Mouse (Mus musculus): ENCODE results near the gene Abhd10.

Gene Abhd10

DNA sequence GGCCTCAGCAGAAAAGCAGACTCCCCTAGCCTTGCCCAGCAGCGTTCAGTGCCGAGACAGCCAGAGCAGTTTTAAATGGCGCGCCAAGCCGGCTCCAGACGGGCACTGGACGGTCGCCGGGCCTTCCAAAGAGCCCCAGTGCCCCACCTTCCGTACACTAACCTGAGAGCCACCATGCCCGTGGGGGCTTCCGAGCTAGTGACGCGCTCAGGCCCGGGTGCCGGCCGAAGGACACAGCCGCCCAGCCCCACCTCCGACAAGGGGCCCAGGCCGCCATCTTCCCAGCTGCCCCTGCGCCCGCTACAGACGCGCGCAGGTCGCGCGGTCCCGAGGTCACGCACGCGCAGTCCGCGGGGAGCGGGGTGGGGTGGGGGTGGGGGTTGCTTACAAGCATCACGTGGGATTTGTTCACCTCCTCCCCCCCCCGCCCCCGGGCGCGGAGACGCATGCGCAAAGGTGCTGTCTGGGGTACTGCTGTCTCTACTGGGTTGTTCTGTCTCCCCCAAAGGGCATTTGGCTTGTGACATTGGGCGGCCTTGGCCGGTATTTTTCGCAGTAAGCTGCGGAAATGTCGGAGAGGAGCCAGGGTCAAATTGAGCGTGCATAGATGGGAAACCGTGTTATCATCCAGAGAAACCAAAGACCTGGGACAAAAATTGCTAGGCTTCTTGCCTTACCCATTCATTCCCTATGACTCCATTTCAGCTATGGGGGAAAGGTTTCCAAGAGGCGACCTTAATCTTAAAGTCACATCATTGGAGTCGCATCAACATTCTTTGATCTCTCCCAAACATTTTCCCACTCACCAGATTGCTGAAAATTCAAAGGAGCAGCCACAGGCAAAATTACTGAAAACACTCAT is at the start of gene Abhd10:
Gene Abhd10, minus strand, starts transcription at position 341 of the 862 bp plus-strand sequence.
- peak; percentile 93 for DNase-seq (ENCODE audit: extremely low read depth, insufficient read length, low spot score)

DNA sequence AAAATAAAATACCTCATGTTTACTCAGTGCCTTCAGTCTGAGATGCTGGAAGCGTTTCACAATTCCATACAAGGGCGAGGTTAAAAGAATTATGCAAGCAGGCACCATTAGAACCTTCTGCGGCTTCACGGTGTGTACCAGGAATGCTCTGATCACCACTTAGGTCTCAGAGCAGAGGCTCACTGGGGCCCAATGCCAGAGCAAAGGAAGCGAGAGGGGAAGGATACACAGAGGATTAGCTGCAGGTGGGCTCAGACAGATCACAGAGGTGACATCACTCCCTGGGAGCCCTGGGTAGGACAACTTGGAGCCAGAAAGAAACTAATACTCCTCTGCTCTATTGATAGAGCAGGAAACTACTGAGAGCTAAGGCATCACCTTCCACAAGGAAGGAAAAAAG is 48.5 kb upstream of the Abhd10 start:
- DNase-seq (ENCODE audit: extremely low read depth, insufficient read length, low spot score), result no peak

DNA sequence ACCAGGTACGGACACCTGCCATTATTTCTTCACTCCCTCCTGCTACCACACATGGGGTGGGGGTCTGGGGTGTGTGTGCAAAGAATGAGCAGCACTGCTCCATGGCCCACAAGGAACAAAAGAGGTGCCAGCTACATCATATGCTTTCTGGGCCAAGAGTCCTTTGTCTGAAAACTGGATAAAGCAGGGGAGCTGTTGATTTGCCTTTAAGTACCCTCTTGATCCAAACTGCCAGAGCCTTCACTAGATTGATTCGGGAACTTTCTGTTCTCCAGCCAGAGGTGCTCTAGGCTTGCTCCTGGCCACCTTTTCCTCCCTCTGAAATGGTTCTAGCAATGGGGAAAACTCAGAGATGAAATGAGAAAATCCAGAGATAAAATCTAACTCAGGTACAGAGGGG is 46.6 kb upstream of the Abhd10 start:
- no peak for DNase-seq (ENCODE audit: extremely low read depth, insufficient read length, low spot score)

DNA sequence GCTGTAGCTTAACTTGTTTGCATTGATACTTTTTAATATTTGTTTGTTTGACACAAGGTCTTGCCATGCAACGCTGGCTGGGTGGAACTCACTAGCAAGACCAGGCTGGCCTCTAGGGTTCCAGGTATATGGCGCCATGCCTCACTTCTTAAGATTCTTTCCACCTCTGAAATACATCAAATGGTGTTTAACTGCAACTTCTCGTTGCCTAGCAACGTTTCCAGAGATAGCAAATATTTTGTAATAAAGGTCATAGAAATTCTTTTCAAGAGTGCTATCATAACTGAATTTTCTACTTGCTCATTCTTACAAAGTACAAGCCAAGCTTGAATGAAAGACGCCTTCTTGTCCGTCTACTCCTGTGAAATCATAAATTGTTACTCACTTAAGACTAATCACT is 44.9 kb upstream of the Abhd10 start:
- no peak for DNase-seq (ENCODE audit: extremely low read depth, insufficient read length, low spot score)

DNA sequence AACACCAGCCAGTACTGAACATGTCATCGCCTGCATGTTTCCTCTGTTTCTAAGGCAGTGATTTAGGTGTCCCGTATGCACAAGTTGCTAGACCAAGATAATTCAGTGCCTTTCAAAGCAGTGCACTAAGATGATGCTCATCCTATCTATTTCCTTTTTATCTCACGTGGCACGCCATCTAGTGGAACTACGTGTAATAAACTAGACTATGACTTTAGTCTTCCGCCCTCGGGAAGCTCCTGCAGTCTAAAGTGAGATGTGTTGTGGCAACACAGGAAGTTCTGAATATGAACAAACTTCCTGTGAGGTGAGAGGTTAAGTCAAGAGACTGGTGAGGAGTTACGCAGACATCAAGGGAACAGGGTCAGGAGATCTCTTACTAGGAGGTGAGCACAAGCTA is 43.9 kb upstream of the Abhd10 start:
- DNase-seq (ENCODE audit: extremely low read depth, insufficient read length, low spot score), result no peak

DNA sequence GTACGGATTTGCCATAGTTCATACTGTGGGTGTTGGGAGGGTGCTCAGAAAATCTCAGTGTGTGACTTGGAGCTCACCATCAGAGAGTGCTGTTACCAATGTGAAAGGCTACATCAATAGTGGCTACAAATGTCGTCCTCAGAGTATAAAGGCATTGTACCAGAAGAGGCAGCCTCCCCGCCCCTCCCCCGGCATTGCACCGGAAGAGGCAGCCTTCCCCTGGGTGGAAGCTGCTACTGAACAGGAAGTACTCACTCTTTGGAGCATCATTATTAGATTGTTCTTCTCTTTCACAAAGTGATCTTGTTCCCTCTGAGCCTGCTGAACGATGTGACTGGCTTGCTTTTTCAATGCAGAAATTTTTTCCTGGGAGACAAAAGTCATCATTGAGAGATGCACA is 37.2 kb upstream of the Abhd10 start:
- DNase-seq (ENCODE audit: extremely low read depth, insufficient read length, low spot score), result no peak

DNA sequence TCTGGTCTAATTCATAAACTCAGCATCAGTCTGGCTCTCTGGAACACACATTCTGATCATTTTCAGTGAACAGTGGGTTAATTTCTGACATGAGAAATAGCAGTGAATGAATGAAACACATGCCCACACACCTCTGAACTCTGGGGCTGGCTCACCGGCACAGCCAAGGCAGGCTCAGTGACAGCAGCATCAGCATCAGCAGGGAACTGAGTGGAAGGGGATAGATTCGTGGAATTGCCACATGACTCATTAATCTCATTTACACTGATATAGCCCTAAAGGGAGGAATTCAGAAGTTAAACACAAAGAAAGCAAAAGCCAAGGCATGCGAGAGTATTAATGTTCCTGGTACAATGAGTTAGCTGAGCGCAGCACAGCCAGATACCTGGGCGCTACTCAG is 32.1 kb upstream of the Abhd10 start:
- DNase-seq (ENCODE audit: extremely low read depth, insufficient read length, low spot score), result no peak

DNA sequence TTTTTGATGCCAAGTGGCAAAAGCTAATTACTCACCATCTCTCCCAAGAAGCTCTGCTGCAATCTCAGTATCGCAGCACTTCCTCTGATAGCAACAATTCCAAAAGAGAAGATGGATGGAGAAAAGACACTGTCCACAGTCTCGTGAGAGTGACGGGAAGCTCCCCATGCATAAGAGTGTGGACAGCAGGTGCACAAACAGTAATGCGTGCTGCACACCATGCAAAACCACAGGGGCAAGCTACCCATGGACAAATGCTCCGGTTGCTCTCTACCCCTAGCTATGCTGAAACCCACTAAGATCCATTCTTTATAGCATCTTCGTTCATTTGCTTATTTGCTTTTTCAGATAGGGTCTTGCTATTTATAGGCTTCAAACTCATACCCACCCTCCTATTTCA is 28.2 kb upstream of the Abhd10 start:
- DNase-seq (ENCODE audit: extremely low read depth, insufficient read length, low spot score), result no peak

DNA sequence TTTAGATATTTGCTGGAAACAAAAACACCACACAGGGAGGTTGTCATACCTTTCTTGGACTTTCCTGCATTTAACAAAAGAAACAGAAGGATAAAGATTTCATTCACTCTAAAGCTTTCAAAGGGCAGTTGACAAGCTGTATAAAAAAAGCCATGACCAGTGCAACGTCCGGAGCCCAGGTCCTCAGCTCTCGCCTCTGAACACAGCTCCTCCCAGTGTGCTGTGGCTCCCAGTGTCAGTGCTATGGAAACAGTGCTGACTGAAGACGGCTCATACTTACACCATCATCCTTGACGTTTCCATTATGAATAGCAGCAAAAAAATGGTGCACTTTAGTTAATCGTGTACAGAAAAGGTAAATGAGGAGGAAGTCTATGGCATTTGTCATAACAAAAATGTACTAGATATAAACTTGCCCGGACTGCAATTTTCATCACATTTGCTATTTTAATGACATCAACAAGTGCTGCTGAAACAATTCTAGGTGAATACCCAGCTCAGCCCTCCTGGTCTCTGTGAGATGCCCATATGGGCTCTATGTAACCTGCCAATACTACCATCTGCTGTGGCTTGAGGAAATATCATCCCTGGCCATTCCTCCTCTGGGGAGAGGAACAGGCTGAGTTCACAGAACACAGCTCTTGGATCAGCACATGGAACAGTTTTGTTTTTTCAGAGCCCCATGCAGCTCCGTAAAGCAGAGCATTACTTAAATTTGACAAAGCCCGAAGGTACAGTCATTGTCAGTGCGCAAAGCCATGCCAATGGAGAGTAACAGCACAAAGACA is 25.3 kb upstream of the Abhd10 start:
- no peak for DNase-seq (ENCODE audit: extremely low read depth, insufficient read length, low spot score)

DNA sequence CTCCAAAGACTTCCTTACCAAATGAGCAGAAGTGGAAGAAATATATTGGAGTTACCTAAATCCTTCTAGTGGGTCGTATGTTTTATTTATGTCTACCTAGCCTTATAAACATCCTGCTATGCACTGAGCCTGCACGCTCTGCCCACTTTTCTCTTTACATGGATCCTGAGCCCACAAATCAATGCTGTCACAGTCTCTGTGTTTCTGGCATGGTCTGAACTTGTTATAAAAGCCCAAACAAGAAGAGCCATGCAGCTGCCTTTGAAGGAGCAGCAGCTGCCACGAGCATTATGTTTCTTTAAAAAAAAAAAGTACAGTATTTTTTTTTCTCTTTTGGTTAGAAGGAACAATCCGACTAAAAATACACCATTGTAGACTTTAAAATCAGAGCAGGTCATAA is 24.7 kb upstream of the Abhd10 start:
- no peak for DNase-seq (ENCODE audit: extremely low read depth, insufficient read length, low spot score)

DNA sequence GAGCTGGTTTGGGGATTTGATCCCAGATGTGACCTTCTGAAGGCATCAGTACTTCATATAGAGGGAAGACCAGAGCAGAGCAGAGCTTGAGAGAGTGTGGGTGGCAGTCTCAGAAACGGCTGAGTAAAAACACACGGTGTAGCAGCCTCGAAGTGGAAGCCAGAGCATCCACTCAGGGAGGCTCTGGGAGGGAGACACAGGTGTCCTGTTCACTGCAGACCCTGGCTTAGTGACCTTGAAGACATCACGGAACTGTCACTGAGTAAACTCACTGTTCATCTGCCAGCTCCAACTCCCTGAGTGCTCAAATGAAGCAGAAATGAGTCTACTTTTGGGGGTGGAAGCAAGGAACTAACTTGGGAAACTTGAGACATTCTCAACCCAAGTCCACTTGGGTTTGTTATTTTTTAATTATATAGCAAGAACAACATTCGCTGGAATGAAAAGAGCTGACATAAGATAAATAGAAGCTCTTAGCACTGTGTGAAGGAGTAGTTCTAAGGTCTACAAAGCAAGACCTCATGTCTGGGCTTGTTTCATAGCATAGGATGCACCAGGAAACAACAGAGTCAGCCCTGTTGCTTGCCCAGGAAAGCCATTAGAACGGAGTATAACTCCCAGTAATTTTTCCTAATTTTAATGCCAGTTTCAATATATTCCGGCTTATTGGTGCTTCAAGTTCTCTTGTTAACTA is 23.2 kb upstream of the Abhd10 start:
- DNase-seq (ENCODE audit: extremely low read depth, insufficient read length, low spot score), result no peak

DNA sequence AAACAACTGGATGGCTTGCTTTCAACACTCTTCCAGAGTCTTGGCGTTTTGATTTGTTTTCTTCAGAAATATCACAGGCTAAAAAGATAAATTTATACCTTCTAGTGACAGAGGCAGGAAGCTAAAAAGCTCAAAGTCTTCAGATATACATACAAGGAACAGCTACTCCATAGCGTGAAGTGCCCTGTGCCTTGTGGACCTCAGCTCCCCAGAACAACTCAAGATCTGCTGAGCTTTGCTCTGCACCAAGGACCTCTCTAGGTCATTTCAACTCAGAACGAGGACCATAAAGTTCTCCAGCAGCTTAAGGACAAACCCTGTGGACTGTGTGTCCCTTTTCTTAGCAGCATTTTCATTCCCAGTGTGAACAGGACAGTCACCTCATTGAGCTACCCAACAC is 22.3 kb upstream of the Abhd10 start:
- no peak for DNase-seq (ENCODE audit: extremely low read depth, insufficient read length, low spot score)

DNA sequence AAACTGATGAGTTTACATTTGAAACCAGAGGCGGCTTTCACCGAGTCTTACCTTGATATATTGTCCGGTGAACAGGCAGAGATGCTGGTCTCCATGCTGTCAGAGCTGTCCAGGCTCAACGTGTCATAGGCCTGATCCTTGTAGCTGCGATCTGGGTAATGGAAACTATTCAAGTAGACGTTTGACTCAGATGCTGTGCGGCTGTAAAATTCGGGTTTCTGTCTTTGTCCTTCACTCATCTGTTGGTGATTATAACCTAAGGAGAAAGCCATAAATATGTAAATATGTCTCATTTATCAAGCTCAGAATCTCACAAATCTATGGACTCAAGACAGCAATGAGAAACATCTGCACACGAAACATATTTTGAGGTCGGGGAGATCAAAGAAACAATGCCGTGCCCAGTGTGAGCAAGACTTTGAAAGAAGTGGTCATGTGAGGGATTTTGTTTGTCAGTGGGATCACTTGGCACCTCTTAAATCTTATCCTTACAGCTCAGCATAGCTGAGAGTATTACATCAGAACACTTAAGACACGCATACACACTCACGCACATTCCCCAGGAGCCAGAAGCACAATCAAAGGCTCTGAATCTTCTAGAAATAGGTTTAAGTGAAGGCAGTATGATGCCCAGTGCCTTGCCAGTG is 20.2 kb upstream of the Abhd10 start:
- DNase-seq (ENCODE audit: extremely low read depth, insufficient read length, low spot score), result no peak

DNA sequence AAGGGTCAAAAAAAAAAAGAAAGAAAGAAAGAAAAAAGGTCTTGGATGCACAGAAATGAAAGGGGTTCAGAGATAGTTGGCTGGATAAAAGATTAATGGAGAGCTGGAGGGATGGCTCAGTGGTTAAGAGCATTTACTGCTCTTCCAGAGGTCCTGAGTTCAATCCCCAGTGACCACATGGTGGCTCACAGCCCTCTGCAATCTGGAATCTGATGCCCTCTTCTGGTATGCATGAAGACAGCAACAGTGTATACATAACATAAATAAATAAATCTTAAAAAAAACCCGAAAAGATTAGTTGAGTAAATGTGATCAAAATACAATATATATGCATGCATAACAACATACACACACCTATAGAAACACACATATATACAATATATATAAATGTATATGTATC is 18.7 kb upstream of the Abhd10 start:
- DNase-seq (ENCODE audit: extremely low read depth, insufficient read length, low spot score), result no peak

DNA sequence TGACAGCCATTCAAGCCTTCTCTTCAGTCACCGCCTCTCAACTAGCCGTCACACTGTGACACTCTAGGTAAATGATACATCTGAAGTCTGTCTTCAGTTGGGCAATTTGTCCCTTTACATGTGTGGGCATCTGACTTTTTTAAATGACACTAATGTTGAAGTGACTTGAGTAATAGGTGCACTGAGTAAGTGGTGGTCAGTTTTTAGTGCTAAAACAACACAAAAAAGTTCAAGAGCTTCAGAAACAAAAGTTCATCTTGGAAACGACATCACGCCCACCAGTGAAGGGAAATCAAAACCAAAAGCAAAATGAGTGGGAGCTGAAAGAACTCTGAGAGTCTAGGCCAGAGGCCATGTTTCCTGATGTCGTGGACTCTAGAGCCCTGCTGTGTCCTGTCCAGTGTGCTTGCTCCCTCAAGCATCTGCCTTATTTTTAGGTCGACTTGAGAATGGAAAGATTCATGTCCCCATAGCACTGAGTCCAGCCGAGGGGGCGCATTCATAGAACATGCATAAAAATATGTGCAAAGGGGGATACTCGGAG is 16.0 kb upstream of the Abhd10 start:
- DNase-seq (ENCODE audit: extremely low read depth, insufficient read length, low spot score), result no peak

DNA sequence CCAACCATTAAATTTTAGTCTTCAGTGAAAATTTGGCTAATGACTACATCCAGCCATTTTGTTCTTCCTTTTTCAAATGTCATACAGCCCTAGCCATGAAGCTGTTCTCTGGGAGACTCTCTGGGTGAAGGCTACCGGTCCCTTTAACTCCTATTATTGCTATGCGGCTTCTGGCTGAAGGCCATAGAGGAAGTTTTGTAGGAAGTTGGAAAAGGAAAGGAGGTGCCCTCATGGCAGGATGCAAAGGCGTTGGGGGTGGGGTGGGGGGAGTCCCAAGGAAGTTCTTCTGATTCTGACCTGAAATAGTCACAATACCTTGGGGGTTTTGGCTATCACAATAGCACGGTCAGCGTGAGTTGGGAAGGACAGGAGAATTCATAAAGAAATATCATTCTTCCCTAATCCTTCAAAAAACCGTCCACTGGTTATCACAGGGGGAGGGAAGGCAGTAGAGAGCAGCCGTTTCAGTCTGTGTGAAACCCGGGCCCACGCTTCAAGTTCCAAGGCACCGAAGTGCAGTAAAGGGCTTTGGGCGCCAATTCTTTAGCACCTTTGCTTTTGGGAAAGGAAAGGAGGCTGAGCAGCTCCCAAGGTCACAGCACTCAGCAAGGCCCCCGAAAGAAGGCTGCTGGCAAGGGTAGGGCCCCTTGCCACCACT is 14.8 kb upstream of the Abhd10 start:
- no peak for DNase-seq (ENCODE audit: extremely low read depth, insufficient read length, low spot score)

DNA sequence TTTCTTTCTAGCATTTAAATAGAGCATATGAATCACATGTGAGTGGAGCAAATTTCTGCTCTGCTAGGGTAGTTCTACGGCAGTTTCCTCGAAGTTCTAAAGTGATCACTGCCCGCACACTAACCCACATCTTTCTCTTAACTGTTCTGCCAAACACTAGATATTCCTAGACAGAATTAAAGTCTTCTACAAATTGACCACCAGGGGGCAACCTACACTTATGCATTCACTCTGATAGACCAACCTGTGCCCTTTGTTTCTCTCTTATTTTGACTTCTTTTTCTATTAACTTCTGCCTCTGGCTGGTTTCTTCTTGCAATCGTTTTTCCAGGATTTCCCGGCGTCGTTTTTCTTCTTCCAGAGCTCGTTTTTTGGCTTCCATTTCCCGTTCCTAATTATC is 14.1 kb upstream of the Abhd10 start:
- no peak for DNase-seq (ENCODE audit: extremely low read depth, insufficient read length, low spot score)

DNA sequence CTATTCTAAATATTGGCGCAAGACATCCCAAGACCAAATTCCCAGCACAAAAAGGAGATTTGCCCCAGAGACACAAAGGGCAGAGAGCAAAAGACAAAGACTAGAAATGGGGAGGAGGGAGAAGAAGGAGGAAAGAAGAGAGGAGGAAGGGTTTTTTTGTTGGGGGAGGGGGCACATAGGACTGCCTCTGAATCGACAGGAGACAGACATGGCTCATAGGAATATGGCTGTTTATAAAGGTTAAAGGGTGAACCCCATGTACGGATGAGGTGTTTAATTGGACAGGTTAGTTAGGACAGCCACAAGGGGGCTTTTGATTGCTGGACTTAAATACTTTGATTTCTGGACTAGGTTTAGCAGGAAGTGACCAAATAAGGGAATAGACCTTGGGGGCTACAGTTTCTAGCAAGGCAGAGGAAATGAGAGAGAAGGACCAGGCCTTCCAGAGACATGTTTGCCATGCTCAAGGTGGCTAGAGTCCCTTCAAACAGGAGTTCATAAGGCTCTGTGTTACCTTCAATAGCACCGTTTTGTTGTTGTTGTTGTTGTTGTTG is 913 bp upstream of the Abhd10 start:
- DNase-seq (ENCODE audit: extremely low read depth, insufficient read length, low spot score), result no peak

DNA sequence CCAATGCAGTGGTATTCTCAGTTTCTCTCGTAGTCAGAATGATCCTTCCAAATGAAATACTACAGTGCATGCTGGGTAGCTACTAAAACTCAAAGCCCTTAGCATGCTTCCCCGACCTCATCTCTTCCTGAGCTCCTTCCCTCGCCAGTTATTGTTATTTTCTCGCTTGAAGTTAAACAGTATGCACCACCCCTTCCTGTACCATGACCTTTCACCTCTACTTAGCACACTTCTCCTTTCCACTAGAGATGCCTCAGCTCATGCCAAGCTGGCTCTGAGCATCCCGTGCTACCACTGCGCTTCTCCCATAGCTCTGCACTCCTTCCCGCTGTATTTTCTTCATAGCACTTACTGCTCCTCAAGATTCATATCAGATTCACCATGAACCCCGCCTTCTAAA is 4.9 kb downstream of the Abhd10 start:
- no peak for DNase-seq (ENCODE audit: extremely low read depth, insufficient read length, low spot score)

DNA sequence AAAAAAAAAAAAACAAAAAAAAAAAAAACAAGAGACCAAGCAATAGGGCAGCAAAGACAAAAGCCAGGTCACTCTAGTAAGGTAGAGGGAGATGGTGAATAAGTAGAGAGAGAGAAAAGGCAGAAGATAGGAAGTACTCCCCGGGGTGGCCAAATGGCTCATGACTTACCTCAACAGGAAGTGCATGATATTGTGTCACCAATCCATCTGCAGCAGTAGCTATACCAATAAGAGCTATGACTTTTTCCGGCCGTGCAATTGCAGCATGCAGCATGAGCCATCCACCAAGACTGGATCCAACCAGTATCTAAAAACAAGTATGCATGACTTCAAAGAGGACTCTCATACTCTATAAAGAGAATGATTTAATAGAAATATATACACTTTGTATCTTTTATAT is 6.0 kb downstream of the Abhd10 start:
- DNase-seq (ENCODE audit: extremely low read depth, insufficient read length, low spot score), result no peak
